Mouse (Mus musculus): ENCODE results near the gene Fbxo22.
"Not testable (repeated sequence)": the region's sequence is repeated elsewhere in the genome, so short reads cannot be mapped to it uniquely, and the experiment has no call there.

Gene Fbxo22

GRCm38 (mm10) chr9:55208790-55209481, at the start of gene Fbxo22:
Fbxo22 (plus strand) TSS chr9:55208925.
- peak; percentile 90 for DNase-seq

- no peak for DNase-seq
Observed at GRCm38 (mm10) chr9:55170655-55171412, 37.9 kb upstream of the Fbxo22 start.

- DNase-seq = no peak
Observed at GRCm38 (mm10) chr9:55172195-55172685, 36.5 kb upstream of the Fbxo22 start.

GRCm38 (mm10) chr9:55174235-55174634, 34.5 kb upstream of the Fbxo22 start:
- no peak for DNase-seq

GRCm38 (mm10) chr9:55195876-55196275, 12.8 kb upstream of the Fbxo22 start:
- no peak for DNase-seq

GRCm38 (mm10) chr9:55198260-55198659, 10.5 kb upstream of the Fbxo22 start:
- DNase-seq = no peak

- no peak for DNase-seq
Observed at GRCm38 (mm10) chr9:55199348-55199747, 9.4 kb upstream of the Fbxo22 start.

- DNase-seq = no peak
Observed at GRCm38 (mm10) chr9:55208458-55208789, 301 bp upstream of the Fbxo22 start.

- DNase-seq = no peak
Observed at GRCm38 (mm10) chr9:55211611-55212010, 2.9 kb downstream of the Fbxo22 start.

- DNase-seq = no peak
Observed at GRCm38 (mm10) chr9:55213396-55213795, 4.7 kb downstream of the Fbxo22 start.

- DNase-seq = no peak
Observed at GRCm38 (mm10) chr9:55215056-55215455, 6.3 kb downstream of the Fbxo22 start.

GRCm38 (mm10) chr9:55215648-55216047, 6.9 kb downstream of the Fbxo22 start:
- no peak for DNase-seq

GRCm38 (mm10) chr9:55216078-55216477, 7.4 kb downstream of the Fbxo22 start:
- no peak for DNase-seq

- DNase-seq = no peak
Observed at GRCm38 (mm10) chr9:55217381-55217780, 8.7 kb downstream of the Fbxo22 start.

- DNase-seq = peak; percentile 15
Observed at GRCm38 (mm10) chr9:55225165-55225737, 16.5 kb downstream of the Fbxo22 start.

GRCm38 (mm10) chr9:55226251-55226650, 17.5 kb downstream of the Fbxo22 start:
- no peak for DNase-seq

- no peak for DNase-seq
Observed at GRCm38 (mm10) chr9:55228149-55228548, 19.4 kb downstream of the Fbxo22 start.

- DNase-seq = no peak
Observed at GRCm38 (mm10) chr9:55229010-55229409, 20.3 kb downstream of the Fbxo22 start.

- DNase-seq = no peak
Observed at GRCm38 (mm10) chr9:55231544-55231943, 22.8 kb downstream of the Fbxo22 start.

GRCm38 (mm10) chr9:55232110-55232509, 23.4 kb downstream of the Fbxo22 start:
- no peak for DNase-seq

GRCm38 (mm10) chr9:55232586-55232985, 23.9 kb downstream of the Fbxo22 start:
- DNase-seq = no peak

- not testable (repeated sequence) for DNase-seq
Observed at GRCm38 (mm10) chr9:55233076-55233475, 24.4 kb downstream of the Fbxo22 start.

GRCm38 (mm10) chr9:55236235-55237165, 27.8 kb downstream of the Fbxo22 start:
- no peak for DNase-seq

All from lung, postnatal 10 days (tissue).